Mouse (Mus musculus): ENCODE results near the gene Syt2. TPM values are rescaled to one million over a fixed set of nuclear protein-coding genes. Genes with fewer than 3 reads are reported as not detected.

Gene Syt2
- polyA plus RNA-seq, 1 experiment from 2014 or later, result 1.0 TPM

GRCm38 (mm10) chr1:134638041-134638440, 8.4 kb upstream of the Syt2 start:
- H3K4me1 ChIP-seq (ENCODE audit: insufficient read depth), result no peaks in the 10 kb centered on the region
- WGBS, result 40% methylated on average over 3 of the region's 3 CpGs
- TF ChIP-seq CTCF (IDR thresholded peaks at IDR 0.05; ENCODE audit: low read depth), result no peak
- H3K9me3 ChIP-seq (ENCODE audit: low read depth, low read length), result no peaks in the 10 kb centered on the region
- H3K9ac ChIP-seq, result no peak overlapping the region
- no peak overlapping the region for H3K27ac ChIP-seq (ENCODE audit: low read depth)
- H3K4me3 ChIP-seq (ENCODE audit: low read depth, low read length), result no peak overlapping the region
- no peak for ATAC-seq (ENCODE audit: insufficient read depth)
- DNase-seq, result no peak
- no peak overlapping the region for H3K4me2 ChIP-seq
- H3K36me3 ChIP-seq (ENCODE audit: insufficient read depth), result peaks cover 18% of the 10 kb centered on the region
- H3K27me3 ChIP-seq (ENCODE audit: insufficient read depth, low read length), result peaks cover 4% of the 10 kb centered on the region; the same call in 1 of the 2 replicates

- DNase-seq, result peak; percentile 88
- Histone ChIP-seq H3K9me3 (ENCODE audit: low read depth, low read length) (no peaks in the 10 kb centered on the region), H3K9ac (no peak overlapping the region), H3K36me3 (ENCODE audit: insufficient read depth) (peaks cover 13% of the 10 kb centered on the region), H3K4me3 (ENCODE audit: low read depth, low read length) (no peak overlapping the region), H3K4me1 (ENCODE audit: insufficient read depth) (no peaks in the 10 kb centered on the region), H3K27me3 (ENCODE audit: insufficient read depth, low read length) (peaks cover 4% of the 10 kb centered on the region; the same call in 1 of the 2 replicates), H3K27ac (ENCODE audit: low read depth) (no peak overlapping the region), H3K4me2 (no peak overlapping the region)
- no peak; the same call in 1 of the 2 replicates for ATAC-seq (ENCODE audit: insufficient read depth)
- WGBS, result 22% methylated on average over 7 of the region's 7 CpGs
- TF ChIP-seq CTCF (IDR thresholded peaks at IDR 0.05; ENCODE audit: low read depth), result peak; percentile 73
Measured at GRCm38 (mm10) chr1:134638522-134638921, 8.0 kb upstream of the Syt2 start.

GRCm38 (mm10) chr1:134639460-134639859, 7.0 kb upstream of the Syt2 start:
- Histone ChIP-seq H3K36me3 (ENCODE audit: insufficient read depth) (peaks cover 7% of the 10 kb centered on the region; the same call in 1 of the 2 replicates), H3K9me3 (ENCODE audit: low read depth, low read length) (no peaks in the 10 kb centered on the region), H3K27ac (ENCODE audit: low read depth) (no peak overlapping the region), H3K4me1 (ENCODE audit: insufficient read depth) (no peaks in the 10 kb centered on the region), H3K4me3 (ENCODE audit: low read depth, low read length) (no peak overlapping the region), H3K27me3 (ENCODE audit: insufficient read depth, low read length) (peaks cover 13% of the 10 kb centered on the region), H3K9ac (no peak overlapping the region), H3K4me2 (no peak overlapping the region)
- no peak for TF ChIP-seq CTCF (IDR thresholded peaks at IDR 0.05; ENCODE audit: low read depth)
- 65% methylated on average over 6 of the region's 6 CpGs for WGBS
- DNase-seq (no peak), ATAC-seq (ENCODE audit: insufficient read depth) (no peak)

GRCm38 (mm10) chr1:134641507-134641906, 5.0 kb upstream of the Syt2 start:
- no peak overlapping the region for H3K27ac ChIP-seq (ENCODE audit: low read depth)
- H3K4me3 ChIP-seq (ENCODE audit: low read depth, low read length), result no peak overlapping the region
- H3K9me3 ChIP-seq (ENCODE audit: low read depth, low read length), result no peaks in the 10 kb centered on the region
- H3K4me1 ChIP-seq (ENCODE audit: insufficient read depth), result no peaks in the 10 kb centered on the region
- WGBS, result 29% methylated on average over 3 of the region's 3 CpGs
- no peak for ATAC-seq (ENCODE audit: insufficient read depth)
- no peaks in the 10 kb centered on the region for H3K36me3 ChIP-seq (ENCODE audit: insufficient read depth)
- no peak overlapping the region for H3K9ac ChIP-seq
- H3K27me3 ChIP-seq (ENCODE audit: insufficient read depth, low read length), result peaks cover 33% of the 10 kb centered on the region
- TF ChIP-seq CTCF (IDR thresholded peaks at IDR 0.05; ENCODE audit: low read depth), result peak; percentile 55
- peak; percentile 52 for DNase-seq
- H3K4me2 ChIP-seq, result no peak overlapping the region

GRCm38 (mm10) chr1:134643702-134644101, 2.8 kb upstream of the Syt2 start:
- ATAC-seq (ENCODE audit: insufficient read depth) (no peak), DNase-seq (peak; percentile 59)
- 54% methylated on average over 6 of the region's 6 CpGs for WGBS
- Histone ChIP-seq H3K4me1 (ENCODE audit: insufficient read depth) (0 out of 2 replicates have a peak, but pooled peaks cover 5% of the 10 kb centered on the region), H3K27me3 (ENCODE audit: insufficient read depth, low read length) (peaks cover 55% of the 10 kb centered on the region), H3K27ac (ENCODE audit: low read depth) (no peak overlapping the region), H3K36me3 (ENCODE audit: insufficient read depth) (no peaks in the 10 kb centered on the region), H3K9me3 (ENCODE audit: low read depth, low read length) (no peaks in the 10 kb centered on the region), H3K4me2 (no peak overlapping the region), H3K9ac (no peak overlapping the region), H3K4me3 (ENCODE audit: low read depth, low read length) (no peak overlapping the region)
- no peak for TF ChIP-seq CTCF (IDR thresholded peaks at IDR 0.05; ENCODE audit: low read depth)

- peak overlapping the region; percentile 50; the same call in 1 of the 2 replicates for H3K4me3 ChIP-seq (ENCODE audit: low read depth, low read length)
- H3K27ac ChIP-seq (ENCODE audit: low read depth), result no peak overlapping the region
- TF ChIP-seq CTCF (IDR thresholded peaks at IDR 0.05; ENCODE audit: low read depth), result no peak
- H3K9ac ChIP-seq, result no peak overlapping the region
- peak overlapping the region; percentile 92 for H3K4me2 ChIP-seq
- no peaks in the 10 kb centered on the region for H3K9me3 ChIP-seq (ENCODE audit: low read depth, low read length)
- H3K36me3 ChIP-seq (ENCODE audit: insufficient read depth), result no peaks in the 10 kb centered on the region
- ATAC-seq (ENCODE audit: insufficient read depth) (no peak), DNase-seq (no peak)
- 0 out of 2 replicates have a peak, but pooled peaks cover 5% of the 10 kb centered on the region for H3K4me1 ChIP-seq (ENCODE audit: insufficient read depth)
- peaks cover 66% of the 10 kb centered on the region for H3K27me3 ChIP-seq (ENCODE audit: insufficient read depth, low read length)
- WGBS, result 13% methylated on average over 16 of the region's 16 CpGs
Measured at GRCm38 (mm10) chr1:134645408-134646200, 873 bp upstream of the Syt2 start.

- Histone ChIP-seq H3K27me3 (ENCODE audit: insufficient read depth, low read length) (peaks cover 66% of the 10 kb centered on the region), H3K27ac (ENCODE audit: low read depth) (no peak overlapping the region), H3K4me2 (peak overlapping the region; percentile 92), H3K4me3 (ENCODE audit: low read depth, low read length) (peak overlapping the region; percentile 50), H3K9me3 (ENCODE audit: low read depth, low read length) (no peaks in the 10 kb centered on the region), H3K9ac (peak overlapping the region; percentile 44; the same call in 1 of the 2 replicates), H3K36me3 (ENCODE audit: insufficient read depth) (no peaks in the 10 kb centered on the region), H3K4me1 (ENCODE audit: insufficient read depth) (peaks cover 12% of the 10 kb centered on the region; the same call in 1 of the 2 replicates)
- TF ChIP-seq CTCF (IDR thresholded peaks at IDR 0.05; ENCODE audit: low read depth), result no peak
- WGBS, result 1% methylated on average over 24 of the region's 28 CpGs
- DNase-seq (no peak), ATAC-seq (ENCODE audit: insufficient read depth) (no peak)
Measured at GRCm38 (mm10) chr1:134646963-134647282, 446 bp downstream of the Syt2 start.
